In the genomic region with DNA sequence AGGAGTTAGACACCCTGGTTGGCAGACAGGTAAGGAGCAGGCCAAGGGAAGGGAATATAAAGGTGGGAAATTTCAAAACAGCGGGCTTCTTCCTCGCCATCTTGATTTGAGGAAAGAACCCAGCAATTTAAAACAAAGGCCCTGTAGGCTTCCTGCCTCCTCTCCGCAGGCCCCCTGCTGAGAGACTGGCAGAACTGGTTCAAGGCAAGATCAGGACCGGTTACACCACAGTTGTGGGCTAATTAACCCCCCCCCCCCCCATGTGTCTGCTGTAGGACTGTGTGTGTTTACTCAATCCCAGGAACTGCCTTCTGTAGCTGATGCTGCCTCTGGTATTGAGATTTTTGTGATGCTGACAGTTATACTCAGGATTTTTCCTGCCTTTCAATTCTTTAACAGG, we compare ENCODE assay signal across 10 mouse cellular contexts. TPM values are rescaled to one million over a fixed set of nuclear protein-coding genes. Genes with fewer than 3 reads are reported as not detected.
A peak's percentile ranks its signal among the peaks of the same experiment; 100 is the strongest.
DNase-seq lines count a peak whose midpoint lies in the region; ATAC-seq and TF ChIP-seq lines count a peak whose summit lies in the region.
"Had no signal": no experiment of that assay in that cellular context is flagged by ENCODE, and none has a peak within 500 bp of the region (broad histone marks: within the 10 kb centered on the region; RNA-seq: fewer than 3 reads in every experiment).

No protein-coding gene starts in this region.

- no peak for TF ChIP-seq CTCF in lung, embryonic 14.5 days (IDR thresholded peaks at IDR 0.05; ENCODE audit: low read depth)

- peak; percentile 8 for DNase-seq in cerebellum, adult 9-10 months
- DNase-seq in cerebellum, postnatal 4 days (ENCODE audit: low spot score in 2 of 2): no peak
- peak; percentile 29 for DNase-seq in 416B (ENCODE audit: low read depth)
- DNase-seq in embryonic facial prominence, embryonic 11.5 days (ENCODE audit: low spot score): peak; percentile 42
- peak; percentile 36 for DNase-seq in lung, embryonic 14.5 days
- DNase-seq in frontal cortex, postnatal 36 days (ENCODE audit: low spot score in 2 of 2): no peak
- DNase-seq in layer of hippocampus, adult 9-11 months: no peak
- DNase-seq: gastrocnemius, adult 2 months; liver, embryonic 13.5 days had no signal

- no peak overlapping the region for H3K4me2 ChIP-seq in embryonic facial prominence, embryonic 11.5 days (ENCODE audit: low read depth, low read length)
- H3K4me2 ChIP-seq in lung, embryonic 14.5 days: no peak overlapping the region
- no peak overlapping the region for H3K4me2 ChIP-seq in forebrain, embryonic 13.5 days
- H3K4me2 ChIP-seq: liver, embryonic 13.5 days had no signal

- H3K4me3 ChIP-seq in embryonic facial prominence, embryonic 11.5 days (ENCODE audit: low read depth, low read length): no peak overlapping the region
- H3K4me3 ChIP-seq in lung, embryonic 14.5 days (ENCODE audit: low read depth, low read length): no peak overlapping the region
- no peak overlapping the region for H3K4me3 ChIP-seq in forebrain, embryonic 13.5 days
- H3K4me3 ChIP-seq: gastrocnemius, adult 2 months; liver, embryonic 13.5 days had no signal

- no peak for ATAC-seq in embryonic facial prominence, embryonic 11.5 days (replicated peaks; ENCODE audit: insufficient number of reproducible peaks, low FRiP score, low TSS enrichment, low read depth)
- ATAC-seq in lung, embryonic 14.5 days (ENCODE audit: insufficient read depth): no peak
- no peak for ATAC-seq in forebrain, embryonic 13.5 days

- no peak overlapping the region for H3K9ac ChIP-seq in embryonic facial prominence, embryonic 11.5 days (replicated peaks; ENCODE audit: low read length)
- H3K9ac ChIP-seq in lung, embryonic 14.5 days: no peak overlapping the region
- H3K9ac ChIP-seq in forebrain, embryonic 13.5 days: no peak overlapping the region
- H3K9ac ChIP-seq: liver, embryonic 13.5 days had no signal

- no peaks in the 10 kb centered on the region for H3K9me3 ChIP-seq in embryonic facial prominence, embryonic 11.5 days (replicated peaks; ENCODE audit: control insufficient read depth, low read length)
- H3K9me3 ChIP-seq in lung, embryonic 14.5 days (ENCODE audit: low read depth, low read length): no peaks in the 10 kb centered on the region
- H3K9me3 ChIP-seq in forebrain, embryonic 13.5 days (replicated peaks): no peaks in the 10 kb centered on the region
- H3K9me3 ChIP-seq: liver, embryonic 13.5 days had no signal

- H3K27ac ChIP-seq in embryonic facial prominence, embryonic 11.5 days (replicated peaks; ENCODE audit: low read depth, low read length): no peak overlapping the region
- no peak overlapping the region for H3K27ac ChIP-seq in lung, embryonic 14.5 days (ENCODE audit: low read depth)
- no peak overlapping the region for H3K27ac ChIP-seq in forebrain, embryonic 13.5 days
- H3K27ac ChIP-seq: liver, embryonic 13.5 days had no signal

- H3K4me1 ChIP-seq in embryonic facial prominence, embryonic 11.5 days (ENCODE audit: control insufficient read depth, insufficient read depth, low read length): no peaks in the 10 kb centered on the region
- 0 out of 2 replicates have a peak, but pooled peaks cover 7% of the 10 kb centered on the region for H3K4me1 ChIP-seq in lung, embryonic 14.5 days (ENCODE audit: insufficient read depth)
- H3K4me1 ChIP-seq in forebrain, embryonic 13.5 days: peaks cover 23% of the 10 kb centered on the region

- WGBS in embryonic facial prominence, embryonic 11.5 days: 23% methylated on average over 4 of the region's 4 CpGs
- 44% methylated on average over 4 of the region's 4 CpGs for WGBS in lung, embryonic 14.5 days
- WGBS in forebrain, embryonic 13.5 days: 32% methylated on average over 4 of the region's 4 CpGs

- H3K27me3 ChIP-seq in embryonic facial prominence, embryonic 11.5 days (ENCODE audit: control insufficient read depth, insufficient read depth, low read length): no peaks in the 10 kb centered on the region
- no peaks in the 10 kb centered on the region for H3K27me3 ChIP-seq in lung, embryonic 14.5 days (ENCODE audit: insufficient read depth, low read length)
- H3K27me3 ChIP-seq in forebrain, embryonic 13.5 days: no peaks in the 10 kb centered on the region
- H3K27me3 ChIP-seq: liver, embryonic 13.5 days had no signal

- H3K36me3 ChIP-seq in embryonic facial prominence, embryonic 11.5 days (replicated peaks; ENCODE audit: control insufficient read depth, insufficient read depth, low read depth, low read length): no peaks in the 10 kb centered on the region
- no peaks in the 10 kb centered on the region for H3K36me3 ChIP-seq in lung, embryonic 14.5 days (ENCODE audit: insufficient read depth)
- no peaks in the 10 kb centered on the region for H3K36me3 ChIP-seq in forebrain, embryonic 13.5 days (ENCODE audit: poor library complexity, severe bottlenecking)

RNA-seq across cellular contexts. Expression of gene G2e3, which starts 1.7 kb away (rescaled TPM):
- polyA plus RNA-seq in embryonic facial prominence, embryonic 11.5 days (2014; fragmentation: Nextera tagmentation; extraction: Ambion mirVana): 38.4 and 48.6 TPM in 2 replicates
- polyA plus RNA-seq in lung, embryonic 14.5 days (2014; fragmentation: Nextera tagmentation; extraction: Ambion mirVana): 40.5 and 41.5 TPM in 2 replicates
- 46.2 and 46.7 TPM in 2 replicates for polyA plus RNA-seq in forebrain, embryonic 13.5 days (2015; fragmentation: Nextera tagmentation; extraction: Ambion mirVana)

RNA-seq across cellular contexts. Expression of gene Scfd1, which starts 31.2 kb away (rescaled TPM):
- 86.9 and 87.1 TPM in 2 replicates for polyA plus RNA-seq in embryonic facial prominence, embryonic 11.5 days (2014; fragmentation: Nextera tagmentation; extraction: Ambion mirVana)
- 81.5 and 85.3 TPM in 2 replicates for polyA plus RNA-seq in lung, embryonic 14.5 days (2014; fragmentation: Nextera tagmentation; extraction: Ambion mirVana)
- polyA plus RNA-seq in forebrain, embryonic 13.5 days (2015; fragmentation: Nextera tagmentation; extraction: Ambion mirVana): 62.8 and 65.7 TPM in 2 replicates

Comparison
In these comparisons a context has a peak if more than half of its experiments do, and no peak if none do; other contexts are left out.
1. DNase-seq: peak in cerebellum, adult 9-10 months (single experiment), 416B (single experiment), embryonic facial prominence, embryonic 11.5 days (single experiment) and lung, embryonic 14.5 days (single experiment); none in cerebellum, postnatal 4 days (0 of 2), frontal cortex, postnatal 36 days (0 of 2) and layer of hippocampus, adult 9-11 months (single experiment).